Mouse (Mus musculus) ES-Bruce4 (cell line): Measurements from ENCODE around the gene Kmt2a.

Experiments used
- CTCF ChIP-seq: IDR thresholded peaks from one replicate; pipeline ENCODE4 v1.8.1; 2011; ENCODE audit warnings: low read depth, low read length
- POLR2A ChIP-seq: IDR thresholded peaks from one replicate; pipeline ENCODE4 v1.8.1; 2011; ENCODE audit warnings: low read length; ENCODE audit not compliant: insufficient read depth

- TF ChIP-seq POLR2A (no peak), CTCF (no peak)
Observed at GRCm38 (mm10) chr9:44899716-44900115, 18.6 kb upstream of the Kmt2a start.
